Mouse (Mus musculus) ES-Bruce4 (cell line): ENCODE measurements around the gene Rad9b.

Experiments used
- CTCF ChIP-seq: IDR thresholded peaks from one replicate; pipeline ENCODE4 v1.8.1; 2011; ENCODE audit warnings: low read depth, low read length
- EP300 ChIP-seq: IDR thresholded peaks from 2 replicates; pipeline ENCODE4 v1.6.1; 2011; ENCODE audit warnings: low read depth, low read length; ENCODE audit not compliant: insufficient read depth
- POLR2A ChIP-seq: IDR thresholded peaks from one replicate; pipeline ENCODE4 v1.8.1; 2011; ENCODE audit warnings: low read length; ENCODE audit not compliant: insufficient read depth

DNA sequence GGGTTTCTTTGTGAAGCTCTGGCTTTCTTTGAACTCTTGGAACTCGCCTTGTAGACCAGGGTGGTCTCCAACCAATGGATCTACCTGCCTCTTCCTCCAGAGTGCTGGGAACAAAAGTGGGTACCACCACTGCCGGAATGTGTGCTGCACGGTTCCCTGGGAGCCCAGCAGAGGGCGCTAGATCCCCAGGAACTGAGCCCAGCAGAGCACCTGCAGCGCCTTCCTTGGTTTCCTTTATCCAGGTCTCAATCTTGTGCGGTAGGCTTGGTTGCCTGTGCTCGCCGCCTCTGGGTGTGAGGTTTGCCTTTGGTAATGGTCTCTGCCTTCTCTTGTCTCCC is 47.2 kb upstream of the Rad9b start:
- TF ChIP-seq CTCF (peak; percentile 98), POLR2A (no peak), EP300 (no peak)
